Mouse (Mus musculus) hindbrain, embryonic 13.5 days (tissue): Measurements from ENCODE around the gene Piwil4. TPM values are rescaled to one million over a fixed set of nuclear protein-coding genes. Genes with fewer than 3 reads are reported as not detected.
"Not testable (repeated sequence)": the region's sequence is repeated elsewhere in the genome, so short reads cannot be mapped to it uniquely, and the experiment has no call there.

Experiments
- ATAC-seq: fragments of 200-750 bp; cut with Nextera tagmentation; 2 replicates; pipeline ENCODE4 v1.8.0; 2017; ENCODE audit warnings: moderate TSS enrichment; ENCODE audit not compliant: low FRiP score
- H3K27ac ChIP-seq: fragments of 300-500 bp; sonication (generic); 2 replicates; pipeline ENCODE4 v1.5.1; 2015; ENCODE audit warnings: inconsistent platforms, mild to moderate bottlenecking, moderate library complexity
- H3K27me3 ChIP-seq: fragments of 300-500 bp; sonication (generic); 2 replicates; pipeline ENCODE4 v1.6.1; 2015; ENCODE audit warnings: mild to moderate bottlenecking, inconsistent platforms
- H3K36me3 ChIP-seq: fragments of 300-500 bp; sonication (generic); 2 replicates; pipeline ENCODE4 v1.6.1; 2015; ENCODE audit warnings: mild to moderate bottlenecking, inconsistent platforms
- H3K4me1 ChIP-seq: fragments of 300-500 bp; sonication (generic); replicated peaks from 2 replicates; pipeline ENCODE4 v1.6.1; 2015; ENCODE audit warnings: inconsistent platforms
- H3K4me2 ChIP-seq: fragments of 300-500 bp; sonication (generic); 2 replicates; pipeline ENCODE4 v1.6.1; 2015; ENCODE audit warnings: inconsistent platforms, mild to moderate bottlenecking, moderate library complexity
- H3K4me3 ChIP-seq: fragments of 300-500 bp; sonication (generic); 2 replicates; pipeline ENCODE4 v1.5.1; 2015; ENCODE audit warnings: mild to moderate bottlenecking, inconsistent platforms
- H3K9ac ChIP-seq: fragments of 300-500 bp; sonication (generic); 2 replicates; pipeline ENCODE4 v1.6.1; 2015; ENCODE audit warnings: mild to moderate bottlenecking, inconsistent platforms
- H3K9me3 ChIP-seq: fragments of 300-500 bp; sonication (generic); 2 replicates; pipeline ENCODE4 v1.6.1; 2016; ENCODE audit warnings: inconsistent platforms
- WGBS: fragments of 180-500 bp; shearing (Covaris S2); methylation state at CpG from one replicate; pipeline ENCODE4 v1.1.7; 2015; 5-methylcytosine and 5-hydroxymethylcytosine counted together
- polyA plus RNA-seq: library from polyadenylated mRNA; unstranded; fragments of >200 nt; fragmentation: Nextera tagmentation; extraction: Ambion mirVana; gene quantifications from 2 replicates; pipeline ENCODE4 v1.2.1, GENCODE M21; 2015

Piwil4 gene
- polyA plus RNA-seq, 1 experiment from 2014 or later: 0.30 TPM

GRCm38 (mm10) chr9:14720384-14720783, 20.1 kb downstream of the Piwil4 start:
- Histone ChIP-seq H3K9ac (no peak overlapping the region), H3K9me3 (no peaks in the 10 kb centered on the region), H3K4me1 (no peaks in the 10 kb centered on the region; the same call in 1 of the 2 replicates), H3K4me3 (no peak overlapping the region), H3K4me2 (no peak overlapping the region), H3K36me3 (no peaks in the 10 kb centered on the region), H3K27me3 (peaks cover 48% of the 10 kb centered on the region), H3K27ac (no peak overlapping the region)
- WGBS: 55% methylated on average over 2 of the region's 2 CpGs
- no peak for ATAC-seq

DNA sequence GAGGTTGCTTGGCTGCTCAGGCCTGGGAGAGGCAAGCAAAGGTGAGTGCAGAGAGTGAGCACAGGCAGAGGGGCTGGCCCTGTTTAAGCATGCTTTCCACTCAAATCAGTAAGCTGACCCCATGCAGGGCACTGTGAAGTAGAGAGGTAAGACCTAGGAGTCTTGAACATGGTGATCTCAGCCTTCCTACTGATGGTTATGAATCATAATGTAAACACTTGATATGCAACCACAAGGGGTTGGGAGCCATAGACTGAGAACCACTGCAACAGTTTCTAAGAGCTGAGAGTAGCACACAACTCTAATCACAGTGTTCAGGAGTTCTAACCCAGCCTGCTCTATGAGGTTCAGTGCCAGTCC, 22.2 kb downstream of the Piwil4 start:
- Histone ChIP-seq H3K9ac (no peak overlapping the region), H3K27me3 (peaks cover 31% of the 10 kb centered on the region), H3K4me1 (no peaks in the 10 kb centered on the region; the same call in 1 of the 2 replicates), H3K36me3 (no peaks in the 10 kb centered on the region), H3K4me2 (no peak overlapping the region), H3K9me3 (no peaks in the 10 kb centered on the region), H3K4me3 (no peak overlapping the region), H3K27ac (no peak overlapping the region)
- no peak for ATAC-seq

DNA sequence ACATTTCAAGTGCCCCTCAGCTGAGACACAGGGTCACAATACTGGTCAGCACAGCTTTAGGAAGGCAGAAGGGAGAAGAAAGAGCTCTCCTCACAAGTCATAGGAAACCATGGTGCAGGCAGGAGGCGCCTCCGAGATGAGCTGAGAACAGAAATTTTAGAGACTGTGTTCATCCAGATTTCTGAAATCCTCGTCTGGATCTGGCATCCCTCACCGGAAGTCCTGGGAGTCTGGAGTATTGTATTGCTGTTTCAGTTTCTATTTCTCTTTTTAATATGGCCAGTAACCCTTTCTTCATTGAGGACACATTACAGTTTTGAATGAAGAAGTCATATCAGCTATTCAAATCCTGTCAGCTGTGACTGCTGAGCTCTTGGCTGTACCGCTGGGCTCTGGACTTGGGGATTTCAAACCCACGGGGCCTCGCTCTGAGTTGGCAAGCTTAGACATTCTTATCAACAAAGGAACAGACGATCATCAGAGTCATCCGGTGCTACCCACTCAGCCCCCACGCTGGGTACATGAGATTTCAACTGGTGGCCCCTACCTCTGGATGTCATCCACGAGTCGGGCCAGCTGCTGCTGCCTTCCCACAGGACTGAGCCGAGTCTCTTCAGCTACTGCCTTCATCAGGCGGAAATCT, 22.7 kb downstream of the Piwil4 start:
- H3K27me3 ChIP-seq: peaks cover 31% of the 10 kb centered on the region
- H3K9ac ChIP-seq: no peak overlapping the region
- 63% methylated on average over 14 of the region's 14 CpGs for WGBS
- no peaks in the 10 kb centered on the region for H3K36me3 ChIP-seq
- H3K27ac ChIP-seq: no peak overlapping the region
- no peaks in the 10 kb centered on the region; the same call in 1 of the 2 replicates for H3K4me1 ChIP-seq
- H3K4me3 ChIP-seq: no peak overlapping the region
- no peak; the same call in 1 of the 2 replicates for ATAC-seq
- H3K9me3 ChIP-seq: no peaks in the 10 kb centered on the region
- no peak overlapping the region for H3K4me2 ChIP-seq

DNA sequence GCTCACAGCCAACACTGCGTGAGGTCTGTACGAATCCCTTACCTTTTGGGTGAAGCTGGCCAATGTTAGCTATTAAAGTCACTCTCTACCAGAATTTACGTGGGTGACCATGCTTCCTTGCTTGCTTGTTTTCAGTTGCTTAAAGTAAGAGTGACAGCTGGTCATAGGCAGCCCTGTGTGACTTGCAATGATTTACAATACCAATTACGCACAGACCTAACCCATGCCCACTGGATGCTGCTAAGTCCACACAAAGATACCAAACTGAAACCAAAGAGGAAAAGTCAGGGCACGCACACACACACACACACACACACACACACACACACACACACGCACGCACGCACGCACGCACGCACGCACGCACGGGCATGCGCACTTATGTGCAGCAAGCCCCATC, 25.3 kb downstream of the Piwil4 start:
- Histone ChIP-seq H3K27ac (no peak overlapping the region), H3K9ac (no peak overlapping the region), H3K27me3 (peaks cover 9% of the 10 kb centered on the region; the same call in 1 of the 2 replicates), H3K4me3 (no peak overlapping the region), H3K9me3 (no peaks in the 10 kb centered on the region), H3K4me2 (no peak overlapping the region), H3K4me1 (no peaks in the 10 kb centered on the region; the same call in 1 of the 2 replicates), H3K36me3 (no peaks in the 10 kb centered on the region)
- ATAC-seq: no peak
- WGBS: 87% methylated on average over 15 of the region's 15 CpGs

- H3K4me2 ChIP-seq: no peak overlapping the region
- no peaks in the 10 kb centered on the region for H3K36me3 ChIP-seq
- H3K9me3 ChIP-seq: no peaks in the 10 kb centered on the region
- no peak overlapping the region for H3K9ac ChIP-seq
- no peak overlapping the region for H3K4me3 ChIP-seq
- no peak overlapping the region for H3K27ac ChIP-seq
- H3K4me1 ChIP-seq: no peaks in the 10 kb centered on the region
- H3K27me3 ChIP-seq: no peaks in the 10 kb centered on the region
- no peak for ATAC-seq
- 92% methylated on average over 3 of the region's 3 CpGs for WGBS
Observed at GRCm38 (mm10) chr9:14710910-14711309, 29.6 kb downstream of the Piwil4 start.

GRCm38 (mm10) chr9:14705321-14706162, 35.0 kb downstream of the Piwil4 start:
- Histone ChIP-seq H3K36me3 (no peaks in the 10 kb centered on the region), H3K9ac (no peak overlapping the region), H3K9me3 (no peaks in the 10 kb centered on the region), H3K4me3 (no peak overlapping the region), H3K4me2 (no peak overlapping the region), H3K27ac (no peak overlapping the region), H3K27me3 (no peaks in the 10 kb centered on the region), H3K4me1 (no peaks in the 10 kb centered on the region)
- WGBS: 69% methylated on average over 13 of the region's 13 CpGs
- no peak for ATAC-seq

DNA sequence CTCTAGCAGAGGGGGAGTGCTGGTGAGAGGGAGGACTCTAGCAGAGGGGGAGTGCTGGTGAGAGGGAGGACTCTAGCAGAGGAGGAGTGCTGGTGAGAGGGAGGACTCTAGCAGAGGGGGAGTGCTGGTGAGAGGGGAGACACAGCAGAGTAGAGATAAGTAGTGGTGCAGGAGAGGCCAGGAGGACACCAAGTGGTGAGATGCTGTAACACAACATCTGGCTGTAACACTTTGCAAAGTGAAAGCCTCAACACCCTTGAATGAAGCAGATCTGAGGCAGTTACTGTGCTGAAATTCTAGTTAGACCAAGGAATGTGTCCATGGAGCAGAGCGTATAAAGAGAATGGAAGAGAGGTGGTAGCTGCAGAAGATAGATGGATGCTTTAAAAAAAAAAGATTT, 39.7 kb downstream of the Piwil4 start:
- not testable (repeated sequence) for H3K27ac ChIP-seq, H3K9me3 ChIP-seq, H3K4me2 ChIP-seq, H3K27me3 ChIP-seq, ATAC-seq, H3K4me3 ChIP-seq, H3K4me1 ChIP-seq, H3K36me3 ChIP-seq, H3K9ac ChIP-seq
- WGBS: 93% methylated on average over 1 of the region's 1 CpGs

DNA sequence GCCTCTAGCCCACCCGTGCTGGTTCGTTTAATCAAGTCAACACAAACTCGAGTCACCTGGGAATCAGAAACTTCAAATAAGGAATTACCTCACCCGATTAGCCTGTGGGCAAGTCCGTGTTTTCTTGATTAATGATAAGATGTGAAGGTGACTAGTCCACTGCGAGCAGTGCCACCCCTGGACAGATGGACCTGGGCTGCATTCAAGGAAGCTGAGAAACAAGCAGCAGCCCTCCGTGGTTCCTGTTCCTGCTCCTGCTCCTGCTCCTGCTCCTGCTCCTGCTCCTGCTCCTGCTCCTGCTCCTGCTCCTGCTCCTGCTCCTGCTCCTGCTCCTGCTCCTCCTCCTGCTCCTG, 41.3 kb downstream of the Piwil4 start:
- Histone ChIP-seq H3K4me3 (no peak overlapping the region), H3K27me3 (no peaks in the 10 kb centered on the region), H3K4me1 (no peaks in the 10 kb centered on the region), H3K9me3 (no peaks in the 10 kb centered on the region), H3K9ac (no peak overlapping the region), H3K4me2 (no peak overlapping the region), H3K27ac (no peak overlapping the region), H3K36me3 (no peaks in the 10 kb centered on the region)
- WGBS: 46% methylated on average over 7 of the region's 7 CpGs
- ATAC-seq: peak; percentile 43; the same call in 1 of the 2 replicates

GRCm38 (mm10) chr9:14698582-14699287, 41.8 kb downstream of the Piwil4 start:
- peak; percentile 95 for ATAC-seq
- WGBS: 49% methylated on average over 12 of the region's 12 CpGs

DNA sequence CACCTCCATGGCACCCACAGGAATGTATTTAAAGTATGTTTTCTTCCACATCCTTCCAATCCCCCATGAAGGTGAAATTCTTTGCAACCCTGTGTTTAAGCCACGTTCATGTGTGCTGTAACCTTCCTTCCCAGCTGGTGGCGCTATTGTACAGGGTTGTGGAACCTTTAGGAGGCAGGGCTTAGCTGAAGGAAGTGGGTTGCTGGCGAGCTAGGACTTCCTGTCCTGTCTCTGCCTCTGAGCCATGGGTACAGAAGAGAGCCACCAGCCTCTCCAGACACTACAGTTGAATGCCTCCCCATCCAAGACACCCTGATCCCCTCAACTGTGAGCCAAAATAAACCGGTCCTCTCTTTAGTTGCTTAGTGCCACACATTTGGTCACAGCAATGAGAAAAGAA, 42.6 kb downstream of the Piwil4 start:
- Histone ChIP-seq H3K27ac (no peak overlapping the region), H3K9me3 (no peaks in the 10 kb centered on the region), H3K4me3 (no peak overlapping the region), H3K27me3 (no peaks in the 10 kb centered on the region), H3K4me1 (no peaks in the 10 kb centered on the region), H3K4me2 (no peak overlapping the region), H3K36me3 (no peaks in the 10 kb centered on the region), H3K9ac (no peak overlapping the region)
- no peak for ATAC-seq
- WGBS: 67% methylated on average over 4 of the region's 4 CpGs

More at GRCm38 (mm10) chr9:14698582-14699287, 41.8 kb downstream of the Piwil4 start:
- Histone ChIP-seq H3K27me3 (no peaks in the 10 kb centered on the region), H3K36me3 (no peaks in the 10 kb centered on the region), H3K4me3 (no peak overlapping the region), H3K4me1 (no peaks in the 10 kb centered on the region), H3K9ac (no peak overlapping the region), H3K27ac (no peak overlapping the region), H3K9me3 (no peaks in the 10 kb centered on the region), H3K4me2 (no peak overlapping the region)

- Histone ChIP-seq H3K27me3 (no peaks in the 10 kb centered on the region), H3K4me3 (no peak overlapping the region), H3K27ac (no peak overlapping the region), H3K9me3 (no peaks in the 10 kb centered on the region), H3K9ac (no peak overlapping the region), H3K4me1 (no peaks in the 10 kb centered on the region), H3K36me3 (no peaks in the 10 kb centered on the region), H3K4me2 (no peak overlapping the region)
- WGBS: 79% methylated on average over 12 of the region's 12 CpGs
- no peak for ATAC-seq
Observed at GRCm38 (mm10) chr9:14689376-14690108, 51.0 kb downstream of the Piwil4 start.

DNA sequence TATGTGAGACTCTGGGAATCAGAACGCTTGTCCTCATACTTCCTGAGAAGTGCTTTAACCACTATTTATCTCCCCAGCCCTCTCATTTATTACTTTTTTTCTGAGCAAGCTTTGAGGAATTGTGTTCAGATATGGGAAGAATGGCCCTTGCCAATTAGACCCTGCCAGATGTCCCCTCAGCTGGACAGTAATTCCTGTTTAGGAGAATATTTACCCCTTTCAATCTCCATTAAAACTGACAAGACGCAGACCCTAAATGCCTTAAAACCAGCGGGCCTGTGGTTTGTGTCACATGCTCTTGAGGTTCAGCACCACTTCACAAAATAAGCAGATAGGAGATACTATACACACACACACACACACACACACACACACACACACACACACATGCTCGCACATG, 56.2 kb downstream of the Piwil4 start:
- WGBS: 72% methylated on average over 4 of the region's 4 CpGs
- H3K27ac ChIP-seq: no peak overlapping the region

More for the DNA sequence above, 56.2 kb downstream of the Piwil4 start:
- H3K4me1 ChIP-seq: no peaks in the 10 kb centered on the region
- H3K27me3 ChIP-seq: no peaks in the 10 kb centered on the region
- H3K4me3 ChIP-seq: no peak overlapping the region
- no peaks in the 10 kb centered on the region for H3K9me3 ChIP-seq
- no peaks in the 10 kb centered on the region for H3K36me3 ChIP-seq
- H3K4me2 ChIP-seq: no peak overlapping the region
- ATAC-seq: no peak
- H3K9ac ChIP-seq: no peak overlapping the region
